Comparison of ENCODE assay signal across 8 mouse cellular contexts in genomic region chr2:94405397-94406082, GRCm38 (mm10). TPM values are rescaled to one million over a fixed set of nuclear protein-coding genes. Genes with fewer than 3 reads are reported as not detected.
A peak's percentile ranks its signal among the peaks of the same experiment; 100 is the strongest.
DNase-seq lines count a peak whose midpoint lies in the region; ATAC-seq and TF ChIP-seq lines count a peak whose summit lies in the region.

No protein-coding gene starts in this region.

- peak overlapping the region; percentile 85 for H3K4me2 ChIP-seq in kidney, postnatal 0 days (ENCODE audit: low read length)

- 4% methylated on average over 21 of the region's 21 CpGs for WGBS in kidney, postnatal 0 days
- WGBS in forebrain, embryonic 10.5 days = 13% methylated on average over 21 of the region's 21 CpGs

- CTCF ChIA-PET in Patski (lab: Charles Lee) = interaction anchor here (1.5 kb wide), 2 partner anchors 10 to 14 kb away, joined by 4 read pairs; no protein-coding TSS in a partner anchor

- no peak for TF ChIP-seq CTCF in kidney, postnatal 0 days (IDR thresholded peaks at IDR 0.05; ENCODE audit: low read depth)
- TF ChIP-seq CTCF in Patski (IDR thresholded peaks at IDR 0.05) = peak; percentile 19

- no peaks in the 10 kb centered on the region for H3K27me3 ChIP-seq in kidney, postnatal 0 days (ENCODE audit: insufficient read depth, low read length)
- no peaks in the 10 kb centered on the region for H3K27me3 ChIP-seq in Patski
- no peaks in the 10 kb centered on the region for H3K27me3 ChIP-seq in forebrain, embryonic 10.5 days (ENCODE audit: poor library complexity, severe bottlenecking)

- DNase-seq in kidney, postnatal 0 days (ENCODE audit: low spot score) = peak; percentile 53
- DNase-seq in kidney, adult 11 months = no peak
- DNase-seq in Patski (ENCODE audit: low read depth, low spot score) = no peak
- DNase-seq in forebrain, embryonic 10.5 days (ENCODE audit: extremely low spot score, low spot score) = peak; percentile 51
- DNase-seq in kidney, postnatal 25 days = peak; percentile 14 to 48
- DNase-seq in yolk sac, embryonic 10.5 days (ENCODE audit: low spot score) = peak; percentile 24
- no peak for DNase-seq in cerebellum, adult 11-12 months

- peaks cover 7% of the 10 kb centered on the region; the same call in 1 of the 2 replicates for H3K4me1 ChIP-seq in kidney, postnatal 0 days (replicated peaks; ENCODE audit: insufficient read depth, low read length)
- peaks cover 33% of the 10 kb centered on the region for H3K4me1 ChIP-seq in forebrain, embryonic 10.5 days

- POLR2A ChIA-PET in Patski (lab: Charles Lee) = no interaction called here

- peak overlapping the region; percentile 85 for H3K27ac ChIP-seq in kidney, postnatal 0 days
- H3K27ac ChIP-seq in forebrain, embryonic 10.5 days = peak overlapping the region; percentile 98

- peak overlapping the region; percentile 84 for H3K9ac ChIP-seq in kidney, postnatal 0 days (ENCODE audit: low read depth, low read length)

- in situ Hi-C loops in Patski (cut with MboI; ENCODE audit: low pct_unique_long_range_greater_than_20kb) = no loop called here

- ATAC-seq in kidney, postnatal 0 days (replicated peaks; ENCODE audit: low FRiP score, low read depth) = no peak; the same call in 1 of the 2 replicates
- peak; percentile 57 for ATAC-seq in Patski
- ATAC-seq in megakaryocyte progenitor cell, adult 5-6 weeks (replicated peaks; ENCODE audit: poor library complexity) = peak; percentile 32

- H3K4me3 ChIP-seq in kidney, postnatal 0 days (replicated peaks; ENCODE audit: low read depth, low read length) = peak overlapping the region; percentile 81
- peak overlapping the region; percentile 95 for H3K4me3 ChIP-seq in forebrain, embryonic 10.5 days

- no peaks in the 10 kb centered on the region for H3K36me3 ChIP-seq in kidney, postnatal 0 days (ENCODE audit: insufficient read depth, low read length)
- peaks cover 10% of the 10 kb centered on the region for H3K36me3 ChIP-seq in forebrain, embryonic 10.5 days (replicated peaks)

- no peaks in the 10 kb centered on the region for H3K9me3 ChIP-seq in kidney, postnatal 0 days (replicated peaks; ENCODE audit: low read length)
- H3K9me3 ChIP-seq in forebrain, embryonic 10.5 days = no peaks in the 10 kb centered on the region

RNA-seq across cellular contexts. Expression of gene Ttc17, which starts 0.9 kb away (rescaled TPM):
- polyA plus RNA-seq in kidney, postnatal 0 days (2015; fragmentation: Nextera tagmentation; extraction: Ambion mirVana) = 13.1 and 13.7 TPM in 2 replicates
- polyA plus RNA-seq in Patski (2021) = 30.1 TPM
- 13.6 and 13.8 TPM in 2 replicates for polyA plus RNA-seq in forebrain, embryonic 10.5 days (2016; fragmentation: Nextera tagmentation; extraction: Ambion mirVana)
- 19.7 and 29.7 TPM in 2 replicates for total RNA-seq in megakaryocyte progenitor cell, adult 5-6 weeks (2015)
- total RNA-seq in megakaryocyte progenitor cell, adult 5-6 weeks (2017) = 25.5 and 27.3 TPM in 2 replicates

RNA-seq across cellular contexts. Expression of gene Api5, which starts 32.4 kb away (rescaled TPM):
- polyA plus RNA-seq in kidney, postnatal 0 days (2015; fragmentation: Nextera tagmentation; extraction: Ambion mirVana) = 108 and 118 TPM in 2 replicates
- 83.7 TPM for polyA plus RNA-seq in Patski (2021)
- polyA plus RNA-seq in forebrain, embryonic 10.5 days (2016; fragmentation: Nextera tagmentation; extraction: Ambion mirVana) = 239 and 258 TPM in 2 replicates
- 167 and 178 TPM in 2 replicates for total RNA-seq in megakaryocyte progenitor cell, adult 5-6 weeks (2015)
- total RNA-seq in megakaryocyte progenitor cell, adult 5-6 weeks (2017) = 158 and 171 TPM in 2 replicates

Comparison
In these comparisons a context has a peak if more than half of its experiments do, and no peak if none do; other contexts are left out.
1. DNase-seq: peak in kidney, postnatal 0 days (single experiment), forebrain, embryonic 10.5 days (single experiment), kidney, postnatal 25 days (2 of 2) and yolk sac, embryonic 10.5 days (single experiment); none in kidney, adult 11 months (single experiment), Patski (single experiment) and cerebellum, adult 11-12 months (single experiment).